Mouse (Mus musculus): ENCODE results near the gene Kcne1.

GRCm38 (mm10) chr16:92358734-92359133, 534 bp downstream of the Kcne1 start:
- no peak for TF ChIP-seq POLR2A (IDR thresholded peaks at IDR 0.05; ENCODE audit: insufficient read depth, low read depth, low read length)
- no peak for TF ChIP-seq CTCF (IDR thresholded peaks at IDR 0.05; ENCODE audit: insufficient read depth, low read depth, low read length)

Data from olfactory bulb, adult 2 months (tissue).